Mouse (Mus musculus) erythroblast, embryonic 14.5 days (primary cell): ENCODE data around the gene Psmd3. TPM values are rescaled to one million over a fixed set of nuclear protein-coding genes. Genes with fewer than 3 reads are reported as not detected.

ENCODE experiments used
- H3K27me3 ChIP-seq: 2 replicates; pipeline ENCODE4 v1.6.1; 2012; ENCODE audit warnings: inconsistent platforms; ENCODE audit not compliant: control insufficient read depth
- H3K36me3 ChIP-seq: 2 replicates; pipeline ENCODE4 v1.6.1; 2012; ENCODE audit warnings: mild to moderate bottlenecking, inconsistent platforms; ENCODE audit not compliant: control insufficient read depth
- H3K4me1 ChIP-seq: 2 replicates; pipeline ENCODE4 v1.6.1; 2012; ENCODE audit warnings: inconsistent platforms; ENCODE audit not compliant: control insufficient read depth
- H3K4me3 ChIP-seq: replicated peaks from 2 replicates; pipeline ENCODE3; 2012; ENCODE audit warnings: moderate library complexity, mild to moderate bottlenecking, inconsistent platforms
- H3K9me3 ChIP-seq: 2 replicates; pipeline ENCODE4 v1.6.1; 2012; ENCODE audit warnings: low read length, inconsistent platforms, mixed read lengths; ENCODE audit not compliant: control insufficient read depth
- GATA1 ChIP-seq: IDR thresholded peaks from 2 replicates; pipeline ENCODE4 v1.6.1; 2012; ENCODE audit warnings: low read length, inconsistent platforms, mixed read lengths
- TAL1 ChIP-seq: IDR thresholded peaks from 3 replicates; pipeline ENCODE4 v1.6.1; 2012; ENCODE audit warnings: low read length, inconsistent platforms, mixed read lengths
- polyA plus RNA-seq: library from polyadenylated mRNA; stranded (reverse); fragments of >175 nt; gene quantifications from 2 replicates; pipeline ENCODE4 v1.2.3, GENCODE M21; 2012

Gene Psmd3
- polyA plus RNA-seq, 1 experiment = 15.0 TPM

- H3K9me3 ChIP-seq = no peaks in the 10 kb centered on the region
- TF ChIP-seq GATA1 (no peak), TAL1 (no peak)
- H3K4me1 ChIP-seq = peaks cover 2% of the 10 kb centered on the region
- no peaks in the 10 kb centered on the region; the same call in 1 of the 2 replicates for H3K27me3 ChIP-seq
- H3K36me3 ChIP-seq = peaks cover 48% of the 10 kb centered on the region
- H3K4me3 ChIP-seq = no peak overlapping the region
Measured at GRCm38 (mm10) chr11:98697225-98697624, 14.9 kb downstream of the Psmd3 start.

- Histone ChIP-seq H3K4me3 (no peak overlapping the region), H3K27me3 (no peaks in the 10 kb centered on the region; the same call in 1 of the 2 replicates), H3K4me1 (no peaks in the 10 kb centered on the region; the same call in 1 of the 2 replicates), H3K9me3 (no peaks in the 10 kb centered on the region), H3K36me3 (peaks cover 33% of the 10 kb centered on the region)
- no peak for TF ChIP-seq GATA1
- no peak for TF ChIP-seq TAL1
Measured at GRCm38 (mm10) chr11:98698849-98699640, 16.7 kb downstream of the Psmd3 start.

GRCm38 (mm10) chr11:98699911-98700310, 17.6 kb downstream of the Psmd3 start:
- Histone ChIP-seq H3K9me3 (no peaks in the 10 kb centered on the region), H3K27me3 (no peaks in the 10 kb centered on the region; the same call in 1 of the 2 replicates), H3K36me3 (peaks cover 33% of the 10 kb centered on the region), H3K4me1 (no peaks in the 10 kb centered on the region; the same call in 1 of the 2 replicates), H3K4me3 (no peak overlapping the region)
- TF ChIP-seq GATA1 (no peak), TAL1 (no peak)

- peaks cover 33% of the 10 kb centered on the region for H3K36me3 ChIP-seq
- H3K4me3 ChIP-seq = no peak within 1 kb of the TSS
- no peaks in the 10 kb centered on the region for H3K9me3 ChIP-seq
- no peak for TF ChIP-seq GATA1
- TF ChIP-seq TAL1 = no peak
- no peaks in the 10 kb centered on the region; the same call in 1 of the 2 replicates for H3K4me1 ChIP-seq
- no peaks in the 10 kb centered on the region; the same call in 1 of the 2 replicates for H3K27me3 ChIP-seq
Measured at GRCm38 (mm10) chr11:98701213-98701670, 18.9 kb downstream of the Psmd3 start, which contains the start of gene Csf3. Gene Csf3 (plus strand): TSS chr11:98701263.

- TF ChIP-seq GATA1 (no peak), TAL1 (no peak)
- no peaks in the 10 kb centered on the region; the same call in 1 of the 2 replicates for H3K27me3 ChIP-seq
- no peaks in the 10 kb centered on the region; the same call in 1 of the 2 replicates for H3K4me1 ChIP-seq
- H3K4me3 ChIP-seq = no peak overlapping the region
- H3K36me3 ChIP-seq = peaks cover 36% of the 10 kb centered on the region
- no peaks in the 10 kb centered on the region for H3K9me3 ChIP-seq
Measured at GRCm38 (mm10) chr11:98702323-98702722, 20.0 kb downstream of the Psmd3 start.

GRCm38 (mm10) chr11:98705021-98705420, 22.7 kb downstream of the Psmd3 start:
- Histone ChIP-seq H3K36me3 (peaks cover 63% of the 10 kb centered on the region), H3K4me1 (peaks cover 6% of the 10 kb centered on the region), H3K27me3 (no peaks in the 10 kb centered on the region; the same call in 1 of the 2 replicates)

GRCm38 (mm10) chr11:98707401-98708281, 25.3 kb downstream of the Psmd3 start:
- H3K27me3 ChIP-seq = no peaks in the 10 kb centered on the region
- no peak overlapping the region for H3K4me3 ChIP-seq
- peaks cover 21% of the 10 kb centered on the region for H3K4me1 ChIP-seq
- TF ChIP-seq TAL1 = no peak
- no peak for TF ChIP-seq GATA1
- no peaks in the 10 kb centered on the region for H3K9me3 ChIP-seq
- H3K36me3 ChIP-seq = peaks cover 85% of the 10 kb centered on the region

More at GRCm38 (mm10) chr11:98705021-98705420, 22.7 kb downstream of the Psmd3 start:
- Histone ChIP-seq H3K9me3 (no peaks in the 10 kb centered on the region), H3K4me3 (no peak overlapping the region)
- TF ChIP-seq TAL1 = no peak
- TF ChIP-seq GATA1 = no peak

GRCm38 (mm10) chr11:98708282-98708956, 26.1 kb downstream of the Psmd3 start:
- Histone ChIP-seq H3K27me3 (no peaks in the 10 kb centered on the region), H3K9me3 (no peaks in the 10 kb centered on the region), H3K4me1 (peaks cover 21% of the 10 kb centered on the region), H3K4me3 (no peak overlapping the region), H3K36me3 (peaks cover 93% of the 10 kb centered on the region)
- TF ChIP-seq GATA1 (no peak), TAL1 (no peak)
